Mouse (Mus musculus): Measurements from ENCODE around the gene Itga4. TPM values are rescaled to one million over a fixed set of nuclear protein-coding genes. Genes with fewer than 3 reads are reported as not detected.

The Itga4 gene
- polyA plus RNA-seq (2014; fragmentation: Nextera tagmentation; extraction: Ambion mirVana), result 7.9 and 8.2 TPM in 2 replicates

DNA sequence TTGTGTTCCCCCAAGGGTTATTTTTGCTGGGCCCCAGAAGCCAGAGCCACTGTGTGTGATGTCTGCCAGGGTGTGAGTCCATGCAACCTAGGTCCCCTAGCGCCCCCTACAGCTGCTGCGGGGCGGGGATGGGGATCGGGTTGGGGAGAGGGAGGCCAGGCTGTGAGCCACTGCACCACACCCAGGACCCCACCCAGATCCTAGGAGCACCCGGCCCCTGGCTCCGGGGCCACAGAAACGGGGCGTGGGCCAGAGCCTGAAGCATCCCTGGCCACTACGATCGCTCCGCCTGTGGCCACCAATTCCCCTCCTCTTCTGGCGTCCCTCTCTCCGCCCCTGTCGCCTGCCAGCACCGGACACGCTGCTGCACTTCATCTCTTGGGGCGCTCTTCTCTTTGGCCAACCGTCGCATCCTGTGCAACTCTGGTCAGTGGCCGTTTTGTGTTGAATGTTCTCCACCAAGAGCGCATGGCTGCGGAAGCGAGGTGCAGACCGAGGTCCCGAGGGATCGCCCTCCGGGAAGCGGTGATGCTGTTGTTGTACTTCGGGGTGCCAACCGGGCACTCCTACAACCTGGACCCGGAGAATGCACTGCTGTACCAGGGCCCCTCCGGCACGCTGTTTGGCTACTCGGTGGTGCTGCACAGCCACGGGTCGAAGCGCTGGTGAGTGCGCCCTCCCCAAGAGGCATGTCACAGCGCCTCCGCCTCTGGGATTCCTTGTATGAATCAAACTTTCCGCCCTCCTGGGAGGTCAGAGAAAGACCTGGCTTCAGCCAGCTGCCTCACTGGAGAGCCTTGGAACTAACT is at the start of gene Itga4:
Gene Itga4 (plus strand): TSS at position 235 of the 809 bp plus-strand sequence.
- DNase-seq, result peak; percentile 81
- whole genome bisulfite sequencing, result under 1% methylated on average over 41 of the region's 41 CpGs
- Histone ChIP-seq H3K27me3 (ENCODE audit: insufficient read depth, low read length) (no peaks in the 10 kb centered on the region), H3K4me3 (ENCODE audit: low read depth, low read length) (peak within 1 kb of the TSS; percentile 48), H3K4me2 (peak within 1 kb of the TSS; percentile 68), H3K27ac (ENCODE audit: low read depth) (peak within 1 kb of the TSS; percentile 60), H3K9ac (peak within 1 kb of the TSS; percentile 47), H3K4me1 (ENCODE audit: insufficient read depth) (0 out of 2 replicates have a peak, but pooled peaks cover 2% of the 10 kb centered on the region), H3K9me3 (ENCODE audit: low read depth, low read length) (no peaks in the 10 kb centered on the region), H3K36me3 (ENCODE audit: insufficient read depth) (no peaks in the 10 kb centered on the region)
- peak; percentile 83 for ATAC-seq (ENCODE audit: insufficient read depth)
- TF ChIP-seq CTCF (IDR thresholded peaks at IDR 0.05; ENCODE audit: low read depth), result peak; percentile 67

DNA sequence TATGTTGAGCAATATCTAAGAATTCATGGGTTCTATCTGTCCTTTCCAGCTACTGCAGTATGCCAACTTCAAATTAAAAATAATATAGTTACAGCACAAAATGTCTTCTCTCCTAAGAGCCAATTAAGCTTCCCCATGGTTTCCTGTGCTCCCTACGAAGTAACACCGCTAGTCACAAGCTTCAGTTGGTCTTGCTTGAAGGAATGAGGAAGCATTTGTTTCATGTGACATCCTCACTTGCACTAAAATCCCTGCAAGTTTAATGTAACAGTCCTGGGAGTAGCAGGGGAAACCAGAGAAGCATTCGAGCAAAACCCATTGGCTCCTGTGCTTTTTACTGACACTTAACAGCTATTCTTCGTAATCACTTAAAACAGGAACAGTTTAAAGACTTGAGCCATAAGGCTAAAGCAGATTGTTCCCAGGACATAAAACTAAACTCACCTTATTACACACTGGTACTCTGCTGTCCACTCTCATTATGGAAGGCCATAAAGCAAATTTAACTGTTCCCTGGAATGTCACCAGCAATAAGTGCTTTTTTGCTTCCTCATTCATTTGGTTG is 49.0 kb upstream of the Itga4 start:
- no peaks in the 10 kb centered on the region for H3K4me1 ChIP-seq (ENCODE audit: insufficient read depth)
- DNase-seq (no peak), ATAC-seq (ENCODE audit: insufficient read depth) (no peak)
- no peak overlapping the region for H3K4me2 ChIP-seq
- H3K27me3 ChIP-seq (ENCODE audit: insufficient read depth, low read length), result no peaks in the 10 kb centered on the region
- no peak for TF ChIP-seq CTCF (IDR thresholded peaks at IDR 0.05; ENCODE audit: low read depth)
- H3K4me3 ChIP-seq (ENCODE audit: low read depth, low read length), result no peak overlapping the region
- H3K36me3 ChIP-seq (ENCODE audit: insufficient read depth), result no peaks in the 10 kb centered on the region
- H3K9me3 ChIP-seq (ENCODE audit: low read depth, low read length), result no peaks in the 10 kb centered on the region
- 79% methylated on average over 4 of the region's 4 CpGs for WGBS
- no peak overlapping the region for H3K9ac ChIP-seq
- no peak overlapping the region for H3K27ac ChIP-seq (ENCODE audit: low read depth)

DNA sequence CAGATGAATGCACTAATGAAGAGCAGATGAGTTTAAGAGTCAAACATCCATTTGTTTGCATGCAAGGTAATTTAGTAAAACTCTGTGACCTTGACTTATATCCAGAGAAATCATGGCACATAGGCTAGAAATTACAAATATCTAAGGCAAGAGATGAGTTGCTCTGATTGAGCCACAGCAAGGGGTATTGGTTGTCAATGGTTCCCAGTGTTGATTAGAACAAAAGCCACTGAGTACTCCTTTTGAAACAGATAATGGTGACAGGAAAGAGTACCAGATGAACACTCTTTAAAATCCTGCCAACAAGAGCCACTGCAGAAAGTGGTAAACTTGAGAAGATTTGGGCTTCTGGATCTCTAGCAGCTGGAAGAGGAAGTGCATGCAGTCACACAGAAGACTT is 40.2 kb upstream of the Itga4 start:
- no peak overlapping the region for H3K4me3 ChIP-seq (ENCODE audit: low read depth, low read length)

DNA sequence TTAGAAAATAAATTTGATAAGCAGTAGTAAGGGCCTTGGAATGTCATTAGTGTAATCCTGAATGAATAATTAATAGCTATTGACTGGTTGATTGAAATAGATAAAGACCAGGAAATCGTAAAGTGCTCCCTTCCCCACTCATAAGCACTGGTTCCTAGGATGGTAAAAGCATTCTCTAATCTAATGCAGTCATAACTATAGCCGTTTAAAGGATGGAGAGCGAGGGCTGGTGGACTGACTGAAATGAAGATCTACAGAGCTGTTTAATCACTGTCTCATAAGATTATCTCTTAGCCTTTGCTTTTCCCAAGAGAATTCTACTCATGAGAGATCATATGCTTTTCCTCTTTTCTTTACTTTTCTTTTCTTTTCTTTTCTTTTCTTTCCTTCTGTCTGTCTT is 39.7 kb upstream of the Itga4 start:
- Histone ChIP-seq H3K9me3 (ENCODE audit: low read depth, low read length) (no peaks in the 10 kb centered on the region), H3K4me3 (ENCODE audit: low read depth, low read length) (no peak overlapping the region), H3K27ac (ENCODE audit: low read depth) (no peak overlapping the region), H3K4me2 (no peak overlapping the region), H3K27me3 (ENCODE audit: insufficient read depth, low read length) (no peaks in the 10 kb centered on the region), H3K9ac (no peak overlapping the region), H3K36me3 (ENCODE audit: insufficient read depth) (no peaks in the 10 kb centered on the region), H3K4me1 (ENCODE audit: insufficient read depth) (no peaks in the 10 kb centered on the region)
- 82% methylated on average over 3 of the region's 3 CpGs for WGBS
- ATAC-seq (ENCODE audit: insufficient read depth) (no peak), DNase-seq (no peak)
- no peak for TF ChIP-seq CTCF (IDR thresholded peaks at IDR 0.05; ENCODE audit: low read depth)

More for the DNA sequence above, 40.2 kb upstream of the Itga4 start:
- H3K27me3 ChIP-seq (ENCODE audit: insufficient read depth, low read length), result no peaks in the 10 kb centered on the region
- H3K9me3 ChIP-seq (ENCODE audit: low read depth, low read length), result no peaks in the 10 kb centered on the region
- no peaks in the 10 kb centered on the region for H3K36me3 ChIP-seq (ENCODE audit: insufficient read depth)
- no peak overlapping the region for H3K4me2 ChIP-seq
- ATAC-seq (ENCODE audit: insufficient read depth) (no peak), DNase-seq (no peak)
- no peak overlapping the region for H3K9ac ChIP-seq
- TF ChIP-seq CTCF (IDR thresholded peaks at IDR 0.05; ENCODE audit: low read depth), result no peak
- H3K4me1 ChIP-seq (ENCODE audit: insufficient read depth), result no peaks in the 10 kb centered on the region
- no peak overlapping the region for H3K27ac ChIP-seq (ENCODE audit: low read depth)

DNA sequence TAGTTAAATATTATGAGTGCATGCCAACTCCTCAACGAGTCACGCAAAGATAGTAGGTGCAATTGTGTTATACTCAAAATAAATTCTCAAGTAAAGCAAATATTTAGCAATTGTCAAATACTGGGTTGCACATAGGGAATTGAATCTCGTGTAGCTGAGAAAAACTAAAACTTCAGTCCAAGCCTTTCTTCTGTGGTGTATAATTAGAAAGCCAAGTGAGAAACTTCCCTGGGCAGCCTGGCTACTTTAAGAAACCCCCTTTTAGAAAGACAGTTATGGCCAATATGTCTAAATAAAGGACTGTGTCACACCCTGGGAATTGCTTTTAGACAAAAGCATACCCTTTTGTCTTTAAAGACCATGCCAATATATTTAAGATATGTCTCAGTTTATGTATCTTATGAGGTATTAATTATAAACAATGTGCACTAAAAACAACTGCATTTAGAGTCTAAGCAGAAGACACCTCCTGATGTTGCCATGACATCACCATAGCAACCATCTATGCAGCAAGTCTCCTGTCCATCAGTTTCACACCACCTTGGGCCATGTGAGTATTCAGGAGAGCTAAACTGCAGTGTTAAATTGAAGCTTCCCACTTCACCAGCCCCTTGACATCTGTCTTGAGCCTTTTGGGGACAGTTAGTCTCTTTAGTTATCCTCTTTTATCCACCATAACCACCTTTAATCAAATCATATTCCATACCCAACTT is 30.4 kb upstream of the Itga4 start:
- Histone ChIP-seq H3K4me1 (ENCODE audit: insufficient read depth) (no peaks in the 10 kb centered on the region), H3K9me3 (ENCODE audit: low read depth, low read length) (no peaks in the 10 kb centered on the region), H3K4me3 (ENCODE audit: low read depth, low read length) (no peak overlapping the region), H3K36me3 (ENCODE audit: insufficient read depth) (no peaks in the 10 kb centered on the region), H3K27ac (ENCODE audit: low read depth) (no peak overlapping the region), H3K27me3 (ENCODE audit: insufficient read depth, low read length) (no peaks in the 10 kb centered on the region), H3K9ac (no peak overlapping the region), H3K4me2 (no peak overlapping the region)
- ATAC-seq (ENCODE audit: insufficient read depth) (no peak), DNase-seq (no peak)
- no peak for TF ChIP-seq CTCF (IDR thresholded peaks at IDR 0.05; ENCODE audit: low read depth)
- WGBS, result 50% methylated on average over 3 of the region's 3 CpGs

DNA sequence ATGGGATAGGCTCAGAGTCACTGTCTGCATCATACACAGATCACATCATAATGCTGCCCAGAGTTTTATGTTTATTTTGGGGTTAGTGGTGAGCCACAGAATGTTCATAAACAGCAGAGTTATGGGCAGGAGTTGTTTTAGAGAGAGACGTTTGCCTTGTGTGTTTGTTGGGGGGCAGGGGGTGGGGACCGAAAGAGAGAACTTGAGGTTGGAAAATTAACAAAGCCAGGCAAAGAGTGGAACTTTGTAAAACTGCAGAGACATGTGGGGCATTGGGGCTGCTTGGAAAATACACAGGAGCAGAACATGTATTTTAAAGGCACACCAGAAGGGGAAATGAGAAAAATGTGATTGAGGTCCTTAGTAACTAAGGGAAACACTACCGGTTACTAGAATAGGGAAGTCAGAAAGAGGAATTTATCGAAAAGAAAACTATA is 27.4 kb upstream of the Itga4 start:
- WGBS, result 72% methylated on average over 4 of the region's 4 CpGs
- Histone ChIP-seq H3K27ac (ENCODE audit: low read depth) (no peak overlapping the region), H3K4me2 (no peak overlapping the region), H3K9ac (no peak overlapping the region), H3K4me1 (ENCODE audit: insufficient read depth) (no peaks in the 10 kb centered on the region), H3K9me3 (ENCODE audit: low read depth, low read length) (no peaks in the 10 kb centered on the region), H3K4me3 (ENCODE audit: low read depth, low read length) (no peak overlapping the region), H3K36me3 (ENCODE audit: insufficient read depth) (no peaks in the 10 kb centered on the region), H3K27me3 (ENCODE audit: insufficient read depth, low read length) (no peaks in the 10 kb centered on the region)
- TF ChIP-seq CTCF (IDR thresholded peaks at IDR 0.05; ENCODE audit: low read depth), result no peak
- no peak for DNase-seq
- ATAC-seq (ENCODE audit: insufficient read depth), result no peak
